ENCODE assay signal across 8 mouse cellular contexts in genomic region chr7:99140511-99140910, GRCm38 (mm10). TPM values are rescaled to one million over a fixed set of nuclear protein-coding genes. Genes with fewer than 3 reads are reported as not detected.
DNase-seq lines count a peak whose midpoint lies in the region; ATAC-seq and TF ChIP-seq lines count a peak whose summit lies in the region.

No protein-coding gene starts in this region.

- H3K27me3 ChIP-seq in kidney, embryonic 15.5 days = no peaks in the 10 kb centered on the region
- no peaks in the 10 kb centered on the region for H3K27me3 ChIP-seq in MEL (ENCODE audit: control insufficient read depth in 1 of 2, insufficient read depth in 2 of 2, low read length in 2 of 2)
- no peaks in the 10 kb centered on the region for H3K27me3 ChIP-seq in liver, embryonic 11.5 days (replicated peaks; ENCODE audit: control insufficient read depth, insufficient read depth, low read length)

- under 1% methylated on average over 33 of the region's 39 CpGs for WGBS in kidney, embryonic 15.5 days
- under 1% methylated on average over 34 of the region's 39 CpGs for WGBS in liver, embryonic 11.5 days

- peaks cover 28% of the 10 kb centered on the region for H3K79me2 ChIP-seq in MEL (ENCODE audit: control insufficient read depth, insufficient read depth, low read length, poor library complexity)

- no peak for TF ChIP-seq POLR2A in MEL (IDR thresholded peaks at IDR 0.05; ENCODE audit: control insufficient read depth in 1 of 2, insufficient read depth in 1 of 2, low read depth in 1 of 2, low read length in 2 of 2, poor library complexity in 1 of 2)
- no peak for TF ChIP-seq POLR2A in embryonic fibroblast, embryonic 13.5 days (IDR thresholded peaks at IDR 0.05; ENCODE audit: low read depth, low read length)

- no peaks in the 10 kb centered on the region for H3K36me3 ChIP-seq in kidney, embryonic 15.5 days
- H3K36me3 ChIP-seq in MEL (ENCODE audit: control insufficient read depth in 1 of 2, insufficient read depth in 2 of 2, low read length in 2 of 2) = peaks cover 0 to 3% of the 10 kb centered on the region in 2 experiments; a peak in 1 of 4 replicates
- no peaks in the 10 kb centered on the region for H3K36me3 ChIP-seq in liver, embryonic 11.5 days (ENCODE audit: control insufficient read depth, insufficient read depth, low read length)

- H3K9ac ChIP-seq in kidney, embryonic 15.5 days = peak overlapping the region; percentile 86
- peak overlapping the region; percentile 89 for H3K9ac ChIP-seq in MEL (ENCODE audit: control insufficient read depth, low read depth, low read length, poor library complexity, severe bottlenecking)
- H3K9ac ChIP-seq in liver, embryonic 11.5 days (ENCODE audit: low read depth, low read length) = peak overlapping the region; percentile 91

- H3K4me1 ChIP-seq in kidney, embryonic 15.5 days = peaks cover 19% of the 10 kb centered on the region
- H3K4me1 ChIP-seq in MEL (ENCODE audit: control insufficient read depth in 1 of 2, insufficient read depth in 2 of 2, low read length in 2 of 2) = peaks cover 0 to 2% of the 10 kb centered on the region in 2 experiments; a peak in 1 of 4 replicates
- peaks cover 10% of the 10 kb centered on the region for H3K4me1 ChIP-seq in embryonic fibroblast, embryonic 13.5 days (ENCODE audit: control insufficient read depth, insufficient read depth, low read length)
- H3K4me1 ChIP-seq in liver, embryonic 11.5 days (replicated peaks; ENCODE audit: control insufficient read depth, insufficient read depth, low read length) = peaks cover 12% of the 10 kb centered on the region

- no peak for TF ChIP-seq RAD21 in MEL (IDR thresholded peaks at IDR 0.05; ENCODE audit: low read depth, low read length)

- no peak for TF ChIP-seq CTCF in MEL (IDR thresholded peaks at IDR 0.05 in 2 of 3, conservative IDR thresholded peaks at IDR 0.05 in 1 of 3; ENCODE audit: control insufficient read depth in 1 of 3, insufficient read depth in 1 of 3, low read depth in 2 of 3, low read length in 3 of 3, poor library complexity in 1 of 3, severe bottlenecking in 1 of 3)
- TF ChIP-seq CTCF in embryonic fibroblast, embryonic 13.5 days (IDR thresholded peaks at IDR 0.05; ENCODE audit: borderline replicate concordance, insufficient read depth, low read length) = no peak

- no peak for TF ChIP-seq EP300 in MEL (IDR thresholded peaks at IDR 0.05; ENCODE audit: low read depth in 1 of 2, low read length in 2 of 2)

- ATAC-seq in kidney, embryonic 15.5 days (replicated peaks; ENCODE audit: low FRiP score) = no peak
- peak; percentile 6 for ATAC-seq in liver, embryonic 11.5 days (replicated peaks; ENCODE audit: low FRiP score)

- peak overlapping the region; percentile 73 for H3K4me2 ChIP-seq in kidney, embryonic 15.5 days
- peak overlapping the region; percentile 94 for H3K4me2 ChIP-seq in liver, embryonic 11.5 days

- DNase-seq in kidney, adult 11 months = no peak
- peak; percentile 61 for DNase-seq in MEL (ENCODE audit: low read depth, low spot score)
- DNase-seq in liver, embryonic 11.5 days (ENCODE audit: low spot score) = no peak
- peak; percentile 70 for DNase-seq in testis, postnatal 10 days (ENCODE audit: low spot score)
- no peak for DNase-seq in adrenal gland, adult 18-20 months (ENCODE audit: low spot score in 2 of 2)
- DNase-seq in layer of hippocampus, postnatal 36 days = no peak

- H3K27ac ChIP-seq in kidney, embryonic 15.5 days = peak overlapping the region; percentile 89
- peak overlapping the region; percentile 47 for H3K27ac ChIP-seq in MEL (ENCODE audit: control insufficient read depth, low read depth, low read length)
- H3K27ac ChIP-seq in embryonic fibroblast, embryonic 13.5 days (ENCODE audit: insufficient read depth, low read length) = peak overlapping the region; percentile 60
- H3K27ac ChIP-seq in liver, embryonic 11.5 days (ENCODE audit: low read depth, low read length) = peak overlapping the region; percentile 81

- H3K4me3 ChIP-seq in kidney, embryonic 15.5 days (replicated peaks) = peak overlapping the region; percentile 97
- H3K4me3 ChIP-seq in MEL (ENCODE audit: control insufficient read depth in 1 of 2, insufficient read depth in 1 of 2, low read depth in 2 of 2, low read length in 2 of 2) = peak overlapping the region; percentile 72 to 99
- H3K4me3 ChIP-seq in embryonic fibroblast, embryonic 13.5 days (ENCODE audit: insufficient read depth, low read length) = peak overlapping the region; percentile 90
- peak overlapping the region; percentile 98 for H3K4me3 ChIP-seq in liver, embryonic 11.5 days (ENCODE audit: low read depth, low read length)

- H3K9me3 ChIP-seq in kidney, embryonic 15.5 days (replicated peaks) = no peaks in the 10 kb centered on the region
- no peaks in the 10 kb centered on the region for H3K9me3 ChIP-seq in MEL (replicated peaks; ENCODE audit: insufficient read depth, low read length)
- no peaks in the 10 kb centered on the region for H3K9me3 ChIP-seq in liver, embryonic 11.5 days (ENCODE audit: control insufficient read depth, low read length)

TF ChIP-seq in MEL, 35 proteins besides CTCF, POLR2A, EP300 and RAD21:
- TF ChIP-seq ZC3H11A (IDR thresholded peaks at IDR 0.05; ENCODE audit: low read depth, low read length) = no peak

RNA-seq across cellular contexts. Expression of gene Uvrag, which starts 0.4 kb away (rescaled TPM):
- 19.1 and 22.6 TPM in 2 replicates for polyA plus RNA-seq in kidney, embryonic 15.5 days (2015; fragmentation: Nextera tagmentation; extraction: Ambion mirVana)
- total RNA-seq in MEL (2012; rRNA removed) = 14.1 and 15.0 TPM in 2 replicates
- polyA plus RNA-seq in MEL (2012; ENCODE audit: insufficient read depth in 1 of 2, insufficient read length in 2 of 2, low read depth in 1 of 2, low replicate concordance in 2 of 2, missing spikeins in 1 of 2) = 10 to 100 TPM in 1 of 2 experiments, not detected in 1; 19.5 TPM
- 40.2 and 40.8 TPM in 2 replicates for polyA plus RNA-seq in embryonic fibroblast, embryonic 13.5 days (2011; ENCODE audit: insufficient read length, low read depth, missing spikeins)
- polyA plus RNA-seq in liver, embryonic 11.5 days (2014; fragmentation: Nextera tagmentation; extraction: Ambion mirVana) = 14.5 and 16.2 TPM in 2 replicates
- total RNA-seq in adrenal gland, adult 18-20 months (2021) = 10 to 100 TPM; 15.4 to 29.0 TPM
- total RNA-seq in layer of hippocampus, postnatal 36 days (2021) = 10 to 100 TPM; 49.0 to 50.7 TPM

RNA-seq across cellular contexts. Expression of gene Dgat2, which starts 42.0 kb away (rescaled TPM):
- 29.0 and 31.2 TPM in 2 replicates for polyA plus RNA-seq in kidney, embryonic 15.5 days (2015; fragmentation: Nextera tagmentation; extraction: Ambion mirVana)
- total RNA-seq in MEL (2012; rRNA removed) = 4.1 and 4.5 TPM in 2 replicates
- 1 to 10 TPM in 1 of 2 experiments, not detected in 1; 7.7 TPM for polyA plus RNA-seq in MEL (2012; ENCODE audit: insufficient read depth in 1 of 2, insufficient read length in 2 of 2, low read depth in 1 of 2, low replicate concordance in 2 of 2, missing spikeins in 1 of 2)
- polyA plus RNA-seq in embryonic fibroblast, embryonic 13.5 days (2011; ENCODE audit: insufficient read length, low read depth, missing spikeins) = 2.9 and 4.7 TPM in 2 replicates
- 59.9 and 60.1 TPM in 2 replicates for polyA plus RNA-seq in liver, embryonic 11.5 days (2014; fragmentation: Nextera tagmentation; extraction: Ambion mirVana)
- total RNA-seq in adrenal gland, adult 18-20 months (2021) = 100 to 1,000 TPM; 284 to 447 TPM
- 100 to 1,000 TPM in 1 of 2 experiments, 10 to 100 TPM in 1; 94.3 to 106 TPM for total RNA-seq in layer of hippocampus, postnatal 36 days (2021)

Comparison
In these comparisons a context has a peak if more than half of its experiments do, and no peak if none do; other contexts are left out.
1. DNase-seq: peak in MEL (single experiment) and testis, postnatal 10 days (single experiment); none in kidney, adult 11 months (single experiment), liver, embryonic 11.5 days (single experiment), adrenal gland, adult 18-20 months (0 of 2) and layer of hippocampus, postnatal 36 days (0 of 2).
2. Peak in every context shown above with its lines, with median percentiles within 50 percentile points of each other: H3K27ac ChIP-seq, H3K4me3 ChIP-seq and H3K9ac ChIP-seq.